Mouse (Mus musculus): ENCODE results near the gene Tnnt2. TPM values are rescaled to one million over a fixed set of nuclear protein-coding genes. Genes with fewer than 3 reads are reported as not detected.

Gene Tnnt2
- polyA plus RNA-seq, 1 experiment from 2014 or later, result 0.58 TPM

DNA sequence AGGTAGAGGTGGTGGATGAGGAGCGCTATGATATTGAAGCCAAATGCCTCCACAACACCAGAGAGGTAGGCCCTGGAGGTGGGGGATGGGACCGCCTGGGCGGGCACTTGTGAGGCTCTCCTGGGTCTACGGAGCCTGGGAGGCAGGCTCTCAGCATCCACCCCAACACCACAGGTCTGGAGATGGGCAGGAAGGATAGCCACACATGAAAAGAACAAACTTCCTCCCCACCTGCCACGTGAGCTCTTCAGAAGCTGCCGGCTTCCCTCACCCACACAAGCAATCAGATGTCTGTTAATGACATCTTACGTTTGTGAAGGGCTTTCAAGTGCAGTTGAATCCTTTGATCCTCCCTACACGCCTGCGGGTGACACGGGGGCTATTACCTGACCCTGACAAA, 28.6 kb upstream of the Tnnt2 start:
- H3K27ac ChIP-seq (replicated peaks), result no peak overlapping the region
- no peak overlapping the region for H3K4me2 ChIP-seq
- H3K9me3 ChIP-seq, result no peaks in the 10 kb centered on the region
- no peaks in the 10 kb centered on the region for H3K36me3 ChIP-seq
- no peak overlapping the region for H3K4me3 ChIP-seq
- no peak overlapping the region for H3K9ac ChIP-seq
- H3K27me3 ChIP-seq, result no peaks in the 10 kb centered on the region
- ATAC-seq (ENCODE audit: low FRiP score, low read depth), result no peak
- H3K4me1 ChIP-seq (replicated peaks), result no peaks in the 10 kb centered on the region
- WGBS, result 72% methylated on average over 10 of the region's 10 CpGs

GRCm38 (mm10) chr1:135810180-135810579, 26.0 kb upstream of the Tnnt2 start:
- Histone ChIP-seq H3K9me3 (no peaks in the 10 kb centered on the region), H3K27me3 (no peaks in the 10 kb centered on the region), H3K4me2 (no peak overlapping the region), H3K27ac (replicated peaks) (no peak overlapping the region), H3K36me3 (no peaks in the 10 kb centered on the region), H3K4me1 (replicated peaks) (0 out of 2 replicates have a peak, but pooled peaks cover 3% of the 10 kb centered on the region), H3K4me3 (no peak overlapping the region), H3K9ac (no peak overlapping the region)
- ATAC-seq (ENCODE audit: low FRiP score, low read depth), result no peak
- WGBS, result 86% methylated on average over 2 of the region's 2 CpGs

DNA sequence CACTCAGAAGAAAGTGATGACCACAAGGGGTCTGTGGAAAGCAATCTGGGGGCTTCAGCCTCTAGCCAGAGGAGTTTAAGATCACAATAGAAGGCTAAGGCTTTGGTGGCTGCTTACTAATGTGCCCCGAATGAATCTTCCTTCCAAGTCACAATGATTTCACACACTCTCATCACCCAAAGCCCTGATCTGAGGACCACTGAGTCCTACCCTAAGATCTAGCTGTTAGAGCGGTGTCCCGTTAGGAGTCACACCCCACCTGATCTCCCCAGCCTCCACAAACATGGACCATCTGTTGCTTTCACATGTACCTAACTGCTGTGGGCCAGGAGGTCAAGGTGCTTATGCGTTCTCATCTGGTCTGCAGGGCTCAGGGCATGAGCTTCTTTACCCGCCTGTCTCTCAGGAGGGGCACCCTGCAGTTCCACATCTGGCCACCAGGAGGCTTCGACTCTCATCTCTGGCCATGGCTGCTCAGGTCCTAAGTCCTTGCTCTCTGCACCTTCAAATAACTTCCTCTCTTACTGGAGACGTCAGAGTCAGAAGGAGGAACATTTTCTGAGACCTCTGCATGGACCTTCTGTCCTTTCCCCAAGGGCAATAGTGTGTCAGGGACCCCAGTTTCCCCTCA, 25.0 kb upstream of the Tnnt2 start:
- H3K27ac ChIP-seq (replicated peaks), result no peak overlapping the region

DNA sequence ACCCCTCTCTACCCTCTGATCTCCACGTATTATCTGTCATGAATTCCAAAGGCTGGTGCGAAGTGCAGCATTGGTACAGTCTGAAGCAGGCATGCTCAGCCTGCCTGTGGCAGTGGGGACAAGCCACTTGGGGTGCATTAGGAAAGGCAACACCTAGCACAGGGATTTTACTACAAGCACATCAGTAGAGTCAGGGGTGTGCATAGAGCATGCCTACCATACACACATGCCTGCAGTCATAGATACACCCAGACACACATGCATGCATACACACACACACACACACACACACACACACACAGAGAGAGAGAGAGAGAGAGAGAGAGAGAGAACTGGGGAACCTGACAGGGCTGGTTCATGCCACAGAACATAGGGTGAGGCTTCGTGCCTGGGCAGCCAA, 23.9 kb upstream of the Tnnt2 start:
- no peak for ATAC-seq (ENCODE audit: low FRiP score, low read depth)
- H3K9me3 ChIP-seq, result no peaks in the 10 kb centered on the region

More for the DNA sequence above, 25.0 kb upstream of the Tnnt2 start:
- Histone ChIP-seq H3K4me3 (no peak overlapping the region), H3K27me3 (no peaks in the 10 kb centered on the region), H3K36me3 (no peaks in the 10 kb centered on the region), H3K4me2 (no peak overlapping the region), H3K9me3 (no peaks in the 10 kb centered on the region), H3K9ac (no peak overlapping the region), H3K4me1 (replicated peaks) (0 out of 2 replicates have a peak, but pooled peaks cover 3% of the 10 kb centered on the region)
- no peak; the same call in 1 of the 2 replicates for ATAC-seq (ENCODE audit: low FRiP score, low read depth)
- 36% methylated on average over 7 of the region's 7 CpGs for WGBS

GRCm38 (mm10) chr1:135812618-135813017, 23.5 kb upstream of the Tnnt2 start:
- H3K4me2 ChIP-seq, result no peak overlapping the region
- H3K9ac ChIP-seq, result no peak overlapping the region
- no peaks in the 10 kb centered on the region for H3K9me3 ChIP-seq
- 35% methylated on average over 2 of the region's 2 CpGs for whole genome bisulfite sequencing
- H3K36me3 ChIP-seq, result no peaks in the 10 kb centered on the region
- H3K4me1 ChIP-seq (replicated peaks), result 0 out of 2 replicates have a peak, but pooled peaks cover 3% of the 10 kb centered on the region
- H3K4me3 ChIP-seq, result no peak overlapping the region
- H3K27me3 ChIP-seq, result peaks cover 10% of the 10 kb centered on the region
- 0 out of 2 replicates have a peak, but pooled peaks have one; percentile 16 for ATAC-seq (ENCODE audit: low FRiP score, low read depth)
- H3K27ac ChIP-seq (replicated peaks), result no peak overlapping the region

More for the DNA sequence above, 23.9 kb upstream of the Tnnt2 start:
- WGBS, result 74% methylated on average over 3 of the region's 3 CpGs
- no peak overlapping the region for H3K27ac ChIP-seq (replicated peaks)
- H3K4me1 ChIP-seq (replicated peaks), result 0 out of 2 replicates have a peak, but pooled peaks cover 3% of the 10 kb centered on the region
- H3K36me3 ChIP-seq, result no peaks in the 10 kb centered on the region
- H3K9ac ChIP-seq, result no peak overlapping the region
- H3K4me2 ChIP-seq, result no peak overlapping the region
- peaks cover 6% of the 10 kb centered on the region for H3K27me3 ChIP-seq
- no peak overlapping the region for H3K4me3 ChIP-seq

DNA sequence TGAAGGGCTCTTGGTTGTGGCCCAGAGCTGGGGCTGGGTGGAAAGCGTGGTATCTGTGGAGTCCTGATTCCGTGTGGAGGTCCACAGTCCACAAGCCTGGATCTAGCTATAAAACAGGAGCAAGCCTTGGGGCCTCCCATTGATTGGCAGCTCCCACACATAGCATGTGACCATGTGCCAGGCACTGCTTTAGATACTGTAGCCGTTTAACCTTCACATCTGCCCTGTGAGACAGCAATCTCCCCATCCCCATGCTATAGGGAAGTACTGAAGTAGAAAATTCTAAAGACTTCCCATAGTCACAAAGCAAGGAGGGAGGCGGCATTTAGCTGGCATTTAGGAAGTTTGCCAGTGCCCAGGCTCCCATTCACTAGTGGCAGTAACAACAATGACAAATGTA, 23.1 kb upstream of the Tnnt2 start:
- ATAC-seq (ENCODE audit: low FRiP score, low read depth), result 0 out of 2 replicates have a peak, but pooled peaks have one; percentile 21
- H3K9me3 ChIP-seq, result no peaks in the 10 kb centered on the region
- H3K27me3 ChIP-seq, result peaks cover 15% of the 10 kb centered on the region
- H3K9ac ChIP-seq, result no peak overlapping the region
- WGBS, result 57% methylated on average over 4 of the region's 4 CpGs
- no peak overlapping the region for H3K4me3 ChIP-seq
- no peak overlapping the region for H3K4me2 ChIP-seq
- H3K4me1 ChIP-seq (replicated peaks), result 0 out of 2 replicates have a peak, but pooled peaks cover 3% of the 10 kb centered on the region
- no peak overlapping the region for H3K27ac ChIP-seq (replicated peaks)
- H3K36me3 ChIP-seq, result no peaks in the 10 kb centered on the region

- H3K4me1 ChIP-seq (replicated peaks), result peaks cover 9% of the 10 kb centered on the region
- ATAC-seq (ENCODE audit: low FRiP score, low read depth), result no peak
- H3K27me3 ChIP-seq, result peaks cover 19% of the 10 kb centered on the region
- H3K9me3 ChIP-seq, result no peaks in the 10 kb centered on the region
- no peak overlapping the region for H3K27ac ChIP-seq (replicated peaks)
- no peak overlapping the region for H3K4me3 ChIP-seq
- no peak overlapping the region for H3K9ac ChIP-seq
- no peak overlapping the region for H3K4me2 ChIP-seq
- H3K36me3 ChIP-seq, result no peaks in the 10 kb centered on the region
- 80% methylated on average over 5 of the region's 5 CpGs for WGBS
These were observed 22.3 kb upstream of the Tnnt2 start for GRCm38 (mm10) chr1:135813687-135814395.

- Histone ChIP-seq H3K9ac (no peak overlapping the region), H3K4me3 (no peak overlapping the region), H3K4me2 (no peak overlapping the region), H3K36me3 (no peaks in the 10 kb centered on the region), H3K27ac (replicated peaks) (no peak overlapping the region), H3K27me3 (peaks cover 25% of the 10 kb centered on the region), H3K4me1 (replicated peaks) (peaks cover 13% of the 10 kb centered on the region), H3K9me3 (no peaks in the 10 kb centered on the region)
- no peak for ATAC-seq (ENCODE audit: low FRiP score, low read depth)
- WGBS, result 80% methylated on average over 5 of the region's 5 CpGs
These were observed 21.6 kb upstream of the Tnnt2 start for GRCm38 (mm10) chr1:135814531-135814930.

DNA sequence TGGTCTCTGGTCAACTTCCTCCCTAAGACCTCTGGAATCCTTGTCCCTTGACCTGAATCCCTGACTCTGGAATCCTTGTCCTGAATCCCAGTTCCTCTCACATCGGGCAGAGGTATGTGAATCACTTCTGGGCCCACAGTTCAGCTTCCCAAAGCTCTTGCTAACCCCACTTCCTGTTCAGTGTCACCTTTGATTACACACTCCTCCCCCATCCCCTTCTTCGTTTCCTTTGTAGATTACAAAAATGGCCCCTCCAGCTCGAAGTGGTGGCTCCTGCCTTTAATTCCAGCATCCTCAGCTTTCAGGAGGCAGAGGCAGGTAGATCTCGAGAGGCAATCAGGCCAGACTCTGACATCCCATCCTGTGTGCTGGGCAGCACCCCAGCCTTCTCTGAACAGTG, 18.6 kb upstream of the Tnnt2 start:
- Histone ChIP-seq H3K9ac (no peak overlapping the region), H3K27ac (replicated peaks) (no peak overlapping the region), H3K9me3 (no peaks in the 10 kb centered on the region), H3K36me3 (no peaks in the 10 kb centered on the region), H3K4me1 (replicated peaks) (peaks cover 13% of the 10 kb centered on the region), H3K4me3 (no peak overlapping the region), H3K4me2 (no peak overlapping the region), H3K27me3 (peaks cover 41% of the 10 kb centered on the region)
- WGBS, result 84% methylated on average over 4 of the region's 4 CpGs
- ATAC-seq (ENCODE audit: low FRiP score, low read depth), result no peak

GRCm38 (mm10) chr1:135818481-135819086, 17.6 kb upstream of the Tnnt2 start, which contains the start of gene Lad1:
Gene Lad1 (plus strand): TSS chr1:135818598.
- 1% methylated on average over 62 of the region's 63 CpGs for WGBS
- peak; percentile 59 for ATAC-seq (ENCODE audit: low FRiP score, low read depth)
- H3K4me1 ChIP-seq (replicated peaks), result peaks cover 10% of the 10 kb centered on the region

DNA sequence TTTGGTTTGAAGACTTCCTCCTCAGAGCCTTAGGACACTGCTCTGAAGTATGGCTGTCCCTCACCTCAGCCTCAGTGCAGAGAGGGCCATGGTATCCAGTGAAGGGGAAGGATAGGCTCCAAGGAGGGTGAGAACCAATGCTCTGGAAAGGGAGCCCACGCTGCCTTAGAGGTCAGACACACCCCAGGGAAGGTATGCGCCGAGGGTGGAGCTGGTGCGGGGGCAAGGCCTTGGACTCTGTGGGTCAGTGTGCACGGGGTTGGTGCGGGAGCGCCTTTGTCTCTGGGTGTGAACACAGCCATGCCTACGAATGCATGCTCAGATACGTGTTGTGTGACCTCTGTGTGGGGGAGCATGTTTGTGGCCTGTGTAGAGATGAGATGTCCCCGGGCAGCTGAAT, 16.1 kb upstream of the Tnnt2 start:
- H3K4me3 ChIP-seq, result no peak overlapping the region
- H3K9ac ChIP-seq, result no peak overlapping the region
- H3K4me2 ChIP-seq, result no peak overlapping the region
- no peaks in the 10 kb centered on the region for H3K9me3 ChIP-seq
- H3K27ac ChIP-seq (replicated peaks), result no peak overlapping the region
- peaks cover 10% of the 10 kb centered on the region for H3K4me1 ChIP-seq (replicated peaks)
- H3K27me3 ChIP-seq, result peaks cover 41% of the 10 kb centered on the region
- H3K36me3 ChIP-seq, result no peaks in the 10 kb centered on the region
- no peak for ATAC-seq (ENCODE audit: low FRiP score, low read depth)
- WGBS, result 83% methylated on average over 10 of the region's 10 CpGs

More at GRCm38 (mm10) chr1:135818481-135819086, 17.6 kb upstream of the Tnnt2 start, which contains the start of gene Lad1:
- H3K9ac ChIP-seq, result peak within 1 kb of the TSS; percentile 42
- no peak within 1 kb of the TSS for H3K27ac ChIP-seq (replicated peaks)
- H3K36me3 ChIP-seq, result no peaks in the 10 kb centered on the region
- H3K27me3 ChIP-seq, result peaks cover 41% of the 10 kb centered on the region
- H3K4me2 ChIP-seq, result peak within 1 kb of the TSS; percentile 98
- H3K9me3 ChIP-seq, result no peaks in the 10 kb centered on the region
- peak within 1 kb of the TSS; percentile 56 for H3K4me3 ChIP-seq
